Mouse (Mus musculus) bone marrow, adult 2 months (tissue): ENCODE measurements around the gene Pgap3.

Experiments used
- CTCF ChIP-seq: fragments of 200-500 bp; IDR thresholded peaks from 2 replicates; pipeline ENCODE4 v1.5.1; 2011; ENCODE audit warnings: low read length, control low read depth; ENCODE audit not compliant: control insufficient read depth, insufficient read depth
- POLR2A ChIP-seq: fragments of 200-500 bp; IDR thresholded peaks from 2 replicates; pipeline ENCODE4 v1.6.1; 2011; ENCODE audit warnings: low read depth, mild to moderate bottlenecking, control low read depth, low read length, borderline replicate concordance; ENCODE audit not compliant: control insufficient read depth

GRCm38 (mm10) chr11:98369337-98369736 lies 31.0 kb downstream of the Pgap3 start:
- no peak for TF ChIP-seq CTCF
- TF ChIP-seq POLR2A = no peak
